9 mouse cellular contexts compared by ENCODE assay signal in genomic region chr2:24852408-24852807, GRCm38 (mm10).
A peak's percentile ranks its signal among the peaks of the same experiment; 100 is the strongest.
DNase-seq lines count a peak whose midpoint lies in the region; ATAC-seq lines count a peak whose summit lies in the region.
"Had no signal": no experiment of that assay in that cellular context is flagged by ENCODE, and none has a peak within 500 bp of the region (broad histone marks: within the 10 kb centered on the region; RNA-seq: fewer than 3 reads in every experiment).

No protein-coding gene starts in this region.

- no peaks in the 10 kb centered on the region for H3K9me3 ChIP-seq in limb, embryonic 13.5 days
- H3K9me3 ChIP-seq in limb, embryonic 10.5 days (replicated peaks), result no peaks in the 10 kb centered on the region
- H3K9me3 ChIP-seq: midbrain, embryonic 12.5 days had no signal

- no peak overlapping the region for H3K4me3 ChIP-seq in limb, embryonic 13.5 days
- H3K4me3 ChIP-seq in limb, embryonic 10.5 days, result no peak overlapping the region
- H3K4me3 ChIP-seq: midbrain, embryonic 12.5 days had no signal

- intact Hi-C loops in left cerebral cortex, postnatal 4 days (cut with DNase I), result no loop called here

- no peak overlapping the region for H3K9ac ChIP-seq in limb, embryonic 13.5 days
- H3K9ac ChIP-seq: midbrain, embryonic 12.5 days had no signal

- no peak overlapping the region for H3K27ac ChIP-seq in limb, embryonic 13.5 days
- no peak overlapping the region for H3K27ac ChIP-seq in limb, embryonic 10.5 days
- H3K27ac ChIP-seq: midbrain, embryonic 12.5 days had no signal

- no peaks in the 10 kb centered on the region for H3K4me1 ChIP-seq in limb, embryonic 13.5 days
- H3K4me1 ChIP-seq in limb, embryonic 10.5 days, result no peaks in the 10 kb centered on the region
- H3K4me1 ChIP-seq: midbrain, embryonic 12.5 days had no signal

- DNase-seq in cerebellum, adult 11 months, result peak; percentile 6
- DNase-seq in limb, embryonic 10.5 days (ENCODE audit: low spot score), result no peak
- DNase-seq in c-Kit-positive CD71-positive TER-119-negative erythroid progenitor cells, embryonic 14.5 days (ENCODE audit: low read depth), result peak; percentile 28
- peak; percentile 26 for DNase-seq in lung, postnatal 25 days (ENCODE audit: low spot score)
- no peak for DNase-seq in left cerebral cortex, postnatal 4 days

- WGBS in limb, embryonic 13.5 days, result 78% methylated on average over 5 of the region's 5 CpGs
- 85% methylated on average over 5 of the region's 5 CpGs for WGBS in limb, embryonic 10.5 days

- H3K36me3 ChIP-seq in limb, embryonic 13.5 days, result peaks cover 76% of the 10 kb centered on the region
- H3K36me3 ChIP-seq in limb, embryonic 10.5 days, result peaks cover 94% of the 10 kb centered on the region

- ATAC-seq in cerebellum, adult (ENCODE audit: insufficient number of reproducible peaks, low FRiP score, low TSS enrichment), result no peak
- ATAC-seq in limb, embryonic 13.5 days (ENCODE audit: low FRiP score, low read depth), result peak; percentile 8; the same call in 1 of the 2 replicates
- ATAC-seq in erythroblast, adult 5-6 weeks (replicated peaks; ENCODE audit: low FRiP score, poor library complexity, severe bottlenecking), result no peak

- no peak overlapping the region for H3K4me2 ChIP-seq in limb, embryonic 13.5 days (replicated peaks)
- H3K4me2 ChIP-seq: midbrain, embryonic 12.5 days had no signal

- H3K27me3 ChIP-seq in limb, embryonic 13.5 days, result no peaks in the 10 kb centered on the region
- no peaks in the 10 kb centered on the region for H3K27me3 ChIP-seq in limb, embryonic 10.5 days (ENCODE audit: low read depth, poor library complexity, severe bottlenecking)
- H3K27me3 ChIP-seq: midbrain, embryonic 12.5 days had no signal

Comparison
In these comparisons a context has a peak if more than half of its experiments do, and no peak if none do; other contexts are left out.
1. DNase-seq: peak in cerebellum, adult 11 months (single experiment), c-Kit-positive CD71-positive TER-119-negative erythroid progenitor cells, embryonic 14.5 days (single experiment) and lung, postnatal 25 days (single experiment); none in limb, embryonic 10.5 days (single experiment) and left cerebral cortex, postnatal 4 days (single experiment).